Mouse (Mus musculus) lung, postnatal 36 days (tissue): Measurements from ENCODE around the gene Clnk.
A peak's percentile ranks its signal among the peaks of the same experiment; 100 is the strongest.

Source experiments
- DNase-seq: peaks from one replicate; pipeline ENCODE4 v3.0.0; 2022; ENCODE audit warnings: mixed read lengths

Clnk gene

DNA sequence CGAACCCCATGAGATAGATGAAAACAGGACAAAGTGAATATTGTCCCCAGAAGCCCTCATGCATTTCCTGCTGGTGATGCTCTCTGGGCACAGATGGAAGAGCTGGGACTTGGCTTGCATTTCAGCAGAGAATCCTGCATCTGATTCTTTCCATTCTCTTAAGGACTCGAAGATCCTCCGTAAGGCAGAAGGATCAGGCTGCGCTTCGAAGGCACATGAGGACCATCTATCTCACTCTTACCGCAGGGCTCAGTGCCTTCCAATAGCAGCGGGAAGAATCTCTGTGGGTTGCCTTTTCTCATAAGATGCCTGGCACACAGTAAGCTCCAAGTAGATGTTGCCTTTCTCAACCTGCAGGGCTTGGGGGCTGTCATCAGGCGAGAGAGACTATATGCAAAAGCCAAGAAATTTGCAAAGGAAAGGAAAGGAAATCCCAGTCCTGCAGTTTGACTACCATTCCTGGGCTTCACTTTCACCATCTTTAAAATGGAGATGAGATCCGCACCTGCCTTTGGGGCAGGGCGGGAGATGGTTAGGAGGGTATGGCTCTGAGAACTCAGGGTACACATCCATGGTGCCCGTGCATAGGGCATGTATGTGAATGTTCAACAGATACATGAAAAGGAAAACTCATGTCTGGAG lies 167.6 kb downstream of the Clnk start:
- DNase-seq = no peak

DNA sequence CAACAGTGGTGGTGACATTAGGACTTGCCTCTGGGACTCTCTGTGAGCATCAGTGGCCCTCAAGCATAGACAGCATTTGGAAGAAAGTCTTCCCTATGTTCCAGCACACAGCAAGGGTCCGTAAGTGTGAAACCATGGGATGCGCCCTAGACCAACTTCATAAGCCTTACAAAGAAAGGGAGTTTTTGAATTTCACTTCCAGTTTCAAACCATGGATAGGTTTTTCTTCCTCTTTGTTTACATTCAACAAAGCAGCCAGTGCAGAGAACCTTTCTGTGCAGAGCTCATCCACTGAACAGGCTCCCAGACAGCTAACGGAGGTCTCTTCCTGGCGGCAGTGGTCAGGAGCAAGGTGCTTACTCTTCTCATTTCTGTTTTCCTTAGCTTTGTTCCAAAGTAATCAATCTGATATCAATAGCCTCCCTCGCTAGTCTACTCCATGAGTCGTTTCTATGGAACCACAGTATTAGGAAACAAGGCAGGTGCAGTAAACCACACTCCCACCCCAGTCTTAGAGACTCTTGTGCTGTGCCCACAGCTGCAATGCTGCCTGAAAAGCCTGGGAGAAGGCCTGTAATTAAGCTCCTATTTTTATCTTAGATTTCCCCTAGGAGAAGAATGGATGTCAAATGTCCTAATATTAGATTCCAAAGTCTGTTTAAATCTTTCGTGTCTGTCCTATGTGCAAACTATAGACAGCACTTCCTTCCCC lies 169.1 kb downstream of the Clnk start:
- DNase-seq = no peak

DNA sequence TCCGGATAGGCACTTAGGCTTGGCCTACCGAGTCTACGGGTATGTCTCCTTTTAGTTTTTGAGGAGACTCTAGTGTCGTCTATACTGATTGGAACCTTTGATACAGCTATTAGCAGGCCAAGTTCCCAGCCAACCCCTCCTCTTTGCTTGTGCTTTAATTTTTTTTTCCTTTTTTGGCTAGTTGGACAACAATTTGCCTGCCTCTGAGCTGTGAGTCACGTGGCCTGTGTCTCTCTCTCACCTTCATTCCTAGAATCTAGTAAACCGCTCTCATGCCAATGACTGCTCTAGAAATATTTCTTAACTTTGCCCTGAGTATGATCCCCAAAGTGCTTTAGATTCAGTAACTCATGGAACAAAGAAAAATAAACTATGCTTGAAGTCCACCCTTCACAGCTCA lies 173.7 kb downstream of the Clnk start:
- no peak for DNase-seq

DNA sequence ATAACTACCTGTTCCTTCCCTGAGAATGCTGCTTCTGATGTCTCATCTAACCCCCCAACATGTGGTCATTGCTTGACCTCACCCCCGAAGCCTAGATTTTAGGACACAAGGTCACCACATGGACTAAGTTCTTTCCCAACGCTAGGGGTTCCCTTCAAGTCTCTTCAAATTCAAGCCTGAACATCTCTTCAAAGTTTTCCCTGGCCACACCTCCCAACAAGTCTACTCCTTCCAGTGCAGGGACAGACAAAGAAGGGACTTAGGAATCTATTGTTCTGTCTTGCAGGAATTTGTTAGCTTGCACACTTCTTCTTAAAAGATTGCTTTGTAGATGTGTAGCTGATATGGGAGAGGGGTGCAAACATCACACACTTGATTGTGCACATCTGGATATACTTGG lies 174.5 kb downstream of the Clnk start:
- DNase-seq = no peak

DNA sequence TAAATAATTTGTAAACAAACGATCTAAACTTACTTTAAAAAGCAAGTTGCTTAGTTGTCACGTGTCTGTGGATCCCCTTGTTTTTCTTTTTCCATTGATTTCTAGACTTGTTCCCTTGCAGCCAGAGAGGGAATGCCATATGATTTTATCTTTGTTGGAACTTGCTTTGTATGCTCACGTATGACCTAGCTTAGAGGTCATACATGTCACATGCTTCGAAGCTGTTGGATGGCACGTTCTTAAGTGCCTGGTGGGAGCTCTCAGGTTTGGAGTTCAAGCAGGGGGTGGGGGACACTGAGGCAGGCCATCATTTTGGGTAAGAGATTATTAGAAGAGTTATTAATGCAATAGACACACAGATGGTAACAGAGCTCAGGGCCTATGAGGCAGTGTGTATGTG lies 178.1 kb downstream of the Clnk start:
- no peak for DNase-seq

DNA sequence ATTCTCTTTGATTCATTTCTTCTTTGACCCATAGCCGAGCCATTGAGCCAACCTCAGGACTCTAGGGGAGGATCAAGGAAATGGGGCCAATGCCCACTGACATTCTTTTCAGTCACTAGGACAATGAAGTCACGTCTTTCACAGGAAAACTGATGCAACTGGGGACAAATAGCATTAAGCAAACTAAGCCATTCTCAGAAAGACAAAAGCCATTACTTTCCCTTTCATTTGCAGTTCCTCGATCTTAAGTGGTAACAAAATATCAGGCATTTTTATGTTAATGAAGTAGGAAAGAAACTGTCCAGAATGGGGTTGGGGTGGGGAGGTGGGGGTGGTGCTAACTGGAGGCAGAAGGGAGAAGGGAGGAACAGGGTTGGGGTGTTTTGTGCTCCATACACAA lies 178.6 kb downstream of the Clnk start:
- DNase-seq = no peak

DNA sequence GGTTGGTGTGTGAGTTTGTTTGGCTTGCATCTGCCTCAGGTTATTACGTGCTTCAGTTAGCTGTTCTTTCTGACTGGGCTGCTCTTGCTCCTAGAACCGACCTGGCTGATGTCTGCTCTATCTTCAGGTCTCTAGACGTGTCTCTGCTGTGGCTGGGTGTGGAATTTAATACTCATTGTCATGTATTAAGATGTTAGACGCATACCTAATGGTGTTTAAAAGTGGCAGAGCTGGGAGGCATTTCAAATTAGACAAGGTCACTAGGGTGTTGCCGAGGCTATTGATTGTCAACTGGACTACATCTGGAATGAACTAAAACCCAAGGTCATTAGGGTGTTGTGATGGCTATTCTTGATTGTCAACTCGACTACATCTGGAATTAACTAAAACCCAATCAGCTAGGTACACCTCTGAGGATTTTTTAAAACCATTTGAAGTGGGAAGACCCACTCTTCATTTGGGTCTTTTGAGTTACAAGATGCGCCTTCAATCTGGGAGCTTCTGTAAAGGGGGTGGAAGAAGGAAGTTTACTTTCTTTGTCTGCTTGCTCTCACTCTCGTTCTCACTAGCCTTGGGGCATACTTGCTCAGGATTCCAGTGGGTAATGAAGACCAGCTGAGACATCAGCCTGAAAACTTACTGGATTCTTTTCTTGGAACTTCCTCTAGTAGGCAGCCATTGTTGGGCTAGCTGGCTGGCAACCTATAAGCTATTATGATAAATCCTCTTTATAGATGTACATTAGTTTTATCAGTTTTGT lies 179.8 kb downstream of the Clnk start:
- no peak for DNase-seq

DNA sequence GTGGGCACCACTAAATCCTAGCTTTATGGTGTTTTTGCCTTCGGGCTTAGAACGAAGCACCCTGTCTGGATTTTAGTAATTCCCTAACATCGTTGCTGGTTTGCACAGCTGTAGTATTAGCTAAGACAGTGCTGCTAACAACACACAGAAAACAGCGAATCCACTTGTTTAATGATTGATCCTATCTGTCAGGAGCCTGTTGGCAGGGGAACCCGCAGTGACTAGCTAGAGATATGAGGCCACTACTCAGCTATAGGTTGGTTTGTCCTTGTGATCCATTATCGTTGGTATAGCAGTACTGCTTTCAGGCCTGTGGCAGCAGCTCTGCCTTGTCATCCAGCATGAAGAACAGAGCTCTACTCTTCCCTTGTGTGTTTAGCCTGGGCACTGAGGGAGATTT lies 183.8 kb downstream of the Clnk start:
- no peak for DNase-seq

DNA sequence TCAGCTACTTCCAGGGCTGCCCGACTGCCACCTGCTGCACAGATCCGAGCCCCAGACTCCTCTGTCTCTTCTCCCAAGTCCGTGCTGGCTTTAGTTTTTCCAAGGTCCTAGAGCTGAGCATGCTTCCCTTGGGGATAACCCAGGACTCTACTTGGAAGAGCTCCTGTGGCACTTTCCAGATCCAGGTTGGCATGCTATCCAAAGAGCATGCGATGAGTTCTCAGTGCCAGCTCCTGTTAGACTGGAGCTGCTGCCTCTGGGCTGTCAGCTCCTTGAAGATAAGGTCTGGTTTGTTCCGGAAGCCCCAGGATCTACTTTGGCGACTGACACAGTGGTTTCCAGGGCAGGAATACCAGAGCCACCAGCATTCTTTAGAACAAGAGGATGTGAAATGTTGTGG lies 187.4 kb downstream of the Clnk start:
- DNase-seq = no peak

DNA sequence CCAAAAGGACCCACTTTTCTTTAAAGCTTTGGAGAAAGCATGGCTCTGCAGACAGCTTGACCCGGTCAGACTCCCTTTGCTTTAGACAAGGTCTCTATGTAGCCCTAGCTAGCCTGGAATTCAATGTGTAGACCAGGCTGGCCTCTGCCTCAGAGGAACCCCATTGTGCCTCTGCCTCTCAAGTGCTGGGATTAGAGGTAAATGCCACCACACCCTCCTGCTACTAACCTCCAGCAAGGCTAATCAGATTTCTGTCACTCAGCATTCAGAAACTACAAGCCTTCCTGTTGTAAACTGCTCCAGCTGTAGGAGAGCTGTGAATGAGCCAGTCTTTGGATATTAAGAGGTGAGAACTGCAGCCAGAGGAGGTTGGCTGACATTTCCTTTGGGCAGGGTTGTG lies 188.9 kb downstream of the Clnk start:
- no peak for DNase-seq

DNA sequence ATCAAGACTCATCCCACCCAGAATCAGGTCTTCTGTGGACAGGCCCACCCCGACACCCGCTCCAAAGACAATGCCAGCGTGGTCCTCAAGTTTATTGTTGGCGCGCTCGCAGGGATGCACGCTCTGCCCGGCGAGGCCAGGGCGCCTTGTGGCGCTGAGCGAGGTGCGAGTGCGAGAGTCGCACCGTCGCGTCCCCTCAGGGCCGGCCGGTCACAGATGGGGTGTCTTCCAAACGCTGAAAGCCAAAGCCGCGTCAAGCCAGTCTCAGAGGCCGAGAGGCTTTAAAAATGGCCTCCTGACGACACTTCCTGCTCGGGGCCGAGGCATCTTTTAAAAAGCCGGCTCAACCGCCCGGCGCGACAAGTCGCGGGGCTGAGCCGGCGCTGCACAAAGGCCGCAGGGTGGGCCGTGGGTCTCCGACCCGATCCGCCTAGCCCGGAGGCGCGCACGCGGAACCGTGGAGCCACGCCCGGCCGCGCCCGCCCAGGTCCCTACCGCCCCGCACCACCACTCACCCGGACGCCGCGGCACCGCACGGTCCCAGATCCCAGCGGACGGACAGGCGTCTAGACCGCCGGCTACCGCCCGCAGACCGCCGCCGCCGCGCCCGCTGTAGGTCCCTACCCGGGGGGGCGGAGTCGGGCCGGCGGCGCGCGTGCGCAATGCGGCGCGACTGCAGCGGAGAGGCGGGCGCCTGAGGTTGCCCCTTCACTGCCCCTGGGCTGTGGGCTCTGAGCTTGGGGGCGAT lies 192.3 kb downstream of the Clnk start, which contains the start of gene Zfp518b:
Gene Zfp518b, minus strand, starts transcription at position 663 of the 748 bp plus-strand sequence.
- DNase-seq = peak; percentile 80

DNA sequence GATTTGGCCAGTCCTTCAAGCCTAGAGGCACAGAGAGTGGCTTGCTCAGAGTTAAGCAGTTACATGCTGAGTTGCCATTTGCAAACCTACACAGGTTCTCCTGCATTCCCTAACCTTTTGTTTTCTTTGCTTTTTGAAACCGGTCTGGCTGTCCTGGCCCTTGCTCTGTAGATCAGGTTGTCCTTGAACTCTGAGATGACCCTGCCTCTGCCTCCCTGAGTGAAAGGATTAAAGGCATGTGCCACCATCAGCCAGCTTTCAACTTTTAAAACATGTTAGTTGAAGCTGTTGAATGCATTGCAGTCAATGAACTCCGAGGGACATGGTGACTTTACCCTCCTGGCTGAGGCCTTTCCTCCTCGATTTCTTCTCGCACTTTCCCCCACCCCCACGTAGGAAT lies 217.8 kb downstream of the Clnk start:
- no peak for DNase-seq
